Mouse (Mus musculus): Measurements from ENCODE around the gene Nedd1. TPM values are rescaled to one million over a fixed set of nuclear protein-coding genes. Genes with fewer than 3 reads are reported as not detected.

The Nedd1 gene
- polyA plus RNA-seq, 1 experiment from 2014 or later: 62.6 TPM

DNA sequence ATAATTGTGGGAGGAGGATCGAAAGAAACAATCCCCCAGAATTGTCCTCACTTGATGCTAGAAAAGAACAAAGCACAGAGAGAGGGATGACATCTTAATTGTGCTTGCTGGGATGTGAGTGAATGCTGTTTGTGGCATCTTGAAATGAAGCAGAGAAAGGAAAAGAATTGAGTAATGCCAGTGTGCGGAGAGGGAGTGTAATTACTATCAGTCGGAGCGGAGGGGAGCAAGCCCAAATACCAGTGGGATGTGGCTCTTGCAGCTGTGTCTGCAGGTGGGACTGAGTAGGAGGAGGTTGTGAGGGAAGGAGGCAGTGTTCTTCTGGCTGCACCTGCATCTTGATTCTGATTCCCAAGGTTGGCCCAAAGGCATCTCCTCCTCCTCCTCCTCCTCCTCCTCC is 69.0 kb downstream of the Nedd1 start:
- 82% methylated on average over 4 of the region's 4 CpGs for WGBS
- no peak for ATAC-seq (replicated peaks; ENCODE audit: low FRiP score)
- H3K27ac ChIP-seq (ENCODE audit: low read depth, low read length): no peak overlapping the region

DNA sequence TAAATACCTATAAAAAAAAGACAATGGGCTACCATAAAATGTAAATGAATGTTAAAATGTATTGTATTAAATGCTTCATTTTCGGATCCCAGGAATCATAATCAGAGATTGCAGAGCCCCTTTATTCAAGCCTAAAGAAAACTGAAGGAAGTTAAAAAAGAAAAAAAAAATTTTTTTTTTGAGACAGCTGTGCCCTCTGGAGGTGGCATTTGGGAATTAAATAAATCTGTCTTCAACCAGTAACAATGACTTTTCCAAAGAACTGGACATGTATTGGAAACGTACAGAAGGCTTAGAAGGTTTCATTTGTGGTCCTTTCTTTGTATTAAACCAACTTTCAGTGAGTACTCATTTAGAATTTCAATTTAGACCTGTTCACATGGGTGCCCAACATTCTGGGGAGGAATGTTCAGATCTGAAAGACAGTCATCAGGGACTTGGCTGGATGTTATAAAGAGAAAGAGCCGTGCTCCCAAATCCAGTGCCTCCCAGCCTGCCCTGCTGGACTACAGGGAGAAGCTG is 69.8 kb downstream of the Nedd1 start:
- no peak for ATAC-seq (replicated peaks; ENCODE audit: low FRiP score)
- no peak for DNase-seq (ENCODE audit: low spot score)
- WGBS: 27% methylated on average over 3 of the region's 3 CpGs

More for the DNA sequence above, 69.0 kb downstream of the Nedd1 start:
- no peaks in the 10 kb centered on the region for H3K27me3 ChIP-seq (ENCODE audit: control insufficient read depth, insufficient read depth, low read length)
- no peaks in the 10 kb centered on the region for H3K9me3 ChIP-seq (ENCODE audit: control insufficient read depth, low read length)
- no peaks in the 10 kb centered on the region for H3K4me1 ChIP-seq (replicated peaks; ENCODE audit: control insufficient read depth, insufficient read depth, low read length)
- no peak for DNase-seq (ENCODE audit: low spot score)
- no peak overlapping the region for H3K4me2 ChIP-seq (ENCODE audit: low read depth, low read length, severe bottlenecking)
- no peak overlapping the region for H3K4me3 ChIP-seq (ENCODE audit: low read depth, low read length)
- H3K9ac ChIP-seq (ENCODE audit: low read length): no peak overlapping the region
- H3K36me3 ChIP-seq (ENCODE audit: control insufficient read depth, insufficient read depth, low read length): no peaks in the 10 kb centered on the region

DNA sequence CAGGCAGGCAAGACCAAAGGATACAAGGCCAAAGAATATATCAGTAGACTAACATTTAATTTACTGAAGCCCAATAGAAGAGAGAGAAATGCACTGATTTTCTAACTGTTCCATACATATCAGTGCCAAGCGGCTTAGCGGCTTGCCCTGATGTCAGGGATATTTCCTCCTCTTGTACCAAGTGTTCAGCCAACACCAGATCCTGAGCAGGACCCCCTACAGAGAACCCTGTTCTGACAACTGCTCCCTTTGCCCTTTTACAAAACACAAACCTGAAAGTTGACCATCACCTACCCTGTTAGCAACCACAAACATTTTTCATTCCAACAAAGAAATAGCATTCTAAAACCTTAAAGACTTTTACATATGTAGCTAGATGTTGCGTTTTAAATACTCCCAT is 71.0 kb downstream of the Nedd1 start:
- no peak overlapping the region for H3K4me2 ChIP-seq (ENCODE audit: low read depth, low read length, severe bottlenecking)
- 82% methylated on average over 3 of the region's 3 CpGs for WGBS
- no peaks in the 10 kb centered on the region for H3K9me3 ChIP-seq (ENCODE audit: control insufficient read depth, low read length)
- no peak overlapping the region for H3K27ac ChIP-seq (ENCODE audit: low read depth, low read length)
- H3K4me3 ChIP-seq (ENCODE audit: low read depth, low read length): no peak overlapping the region
- H3K4me1 ChIP-seq (replicated peaks; ENCODE audit: control insufficient read depth, insufficient read depth, low read length): no peaks in the 10 kb centered on the region
- no peaks in the 10 kb centered on the region for H3K36me3 ChIP-seq (ENCODE audit: control insufficient read depth, insufficient read depth, low read length)
- H3K9ac ChIP-seq (ENCODE audit: low read length): no peak overlapping the region
- DNase-seq (ENCODE audit: low spot score) (no peak), ATAC-seq (replicated peaks; ENCODE audit: low FRiP score) (no peak)
- H3K27me3 ChIP-seq (ENCODE audit: control insufficient read depth, insufficient read depth, low read length): no peaks in the 10 kb centered on the region

More for the DNA sequence above, 69.8 kb downstream of the Nedd1 start:
- no peaks in the 10 kb centered on the region for H3K9me3 ChIP-seq (ENCODE audit: control insufficient read depth, low read length)
- no peak overlapping the region for H3K4me2 ChIP-seq (ENCODE audit: low read depth, low read length, severe bottlenecking)
- no peak overlapping the region for H3K9ac ChIP-seq (ENCODE audit: low read length)
- H3K27me3 ChIP-seq (ENCODE audit: control insufficient read depth, insufficient read depth, low read length): no peaks in the 10 kb centered on the region
- no peak overlapping the region for H3K27ac ChIP-seq (ENCODE audit: low read depth, low read length)
- no peak overlapping the region for H3K4me3 ChIP-seq (ENCODE audit: low read depth, low read length)
- H3K4me1 ChIP-seq (replicated peaks; ENCODE audit: control insufficient read depth, insufficient read depth, low read length): no peaks in the 10 kb centered on the region
- no peaks in the 10 kb centered on the region for H3K36me3 ChIP-seq (ENCODE audit: control insufficient read depth, insufficient read depth, low read length)

DNA sequence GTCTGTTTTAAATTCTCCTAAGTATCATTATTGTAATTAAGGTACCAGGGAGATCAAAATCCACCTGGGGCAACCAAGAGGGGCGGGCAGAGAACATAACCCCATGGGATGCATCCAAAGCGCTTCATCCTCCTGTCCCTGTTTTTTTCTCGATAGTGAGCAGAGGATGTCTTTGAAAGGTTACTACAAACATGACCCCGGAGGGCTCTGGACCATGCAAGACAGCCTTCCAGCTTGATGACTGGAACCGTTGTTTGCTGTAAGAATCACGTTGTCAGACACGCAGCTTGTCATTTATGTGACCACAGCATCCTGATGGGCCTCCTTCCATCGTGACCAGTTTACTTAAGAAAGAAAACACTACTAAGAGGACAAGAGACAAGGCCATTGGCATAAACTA is 73.1 kb downstream of the Nedd1 start:
- WGBS: 76% methylated on average over 8 of the region's 8 CpGs
- Histone ChIP-seq H3K27me3 (ENCODE audit: control insufficient read depth, insufficient read depth, low read length) (no peaks in the 10 kb centered on the region), H3K36me3 (ENCODE audit: control insufficient read depth, insufficient read depth, low read length) (no peaks in the 10 kb centered on the region), H3K9ac (ENCODE audit: low read length) (no peak overlapping the region), H3K27ac (ENCODE audit: low read depth, low read length) (no peak overlapping the region), H3K4me3 (ENCODE audit: low read depth, low read length) (no peak overlapping the region), H3K9me3 (ENCODE audit: control insufficient read depth, low read length) (no peaks in the 10 kb centered on the region), H3K4me2 (ENCODE audit: low read depth, low read length, severe bottlenecking) (no peak overlapping the region), H3K4me1 (replicated peaks; ENCODE audit: control insufficient read depth, insufficient read depth, low read length) (peaks cover 3% of the 10 kb centered on the region; the same call in 1 of the 2 replicates)
- DNase-seq (ENCODE audit: low spot score): no peak
- no peak for ATAC-seq (replicated peaks; ENCODE audit: low FRiP score)

DNA sequence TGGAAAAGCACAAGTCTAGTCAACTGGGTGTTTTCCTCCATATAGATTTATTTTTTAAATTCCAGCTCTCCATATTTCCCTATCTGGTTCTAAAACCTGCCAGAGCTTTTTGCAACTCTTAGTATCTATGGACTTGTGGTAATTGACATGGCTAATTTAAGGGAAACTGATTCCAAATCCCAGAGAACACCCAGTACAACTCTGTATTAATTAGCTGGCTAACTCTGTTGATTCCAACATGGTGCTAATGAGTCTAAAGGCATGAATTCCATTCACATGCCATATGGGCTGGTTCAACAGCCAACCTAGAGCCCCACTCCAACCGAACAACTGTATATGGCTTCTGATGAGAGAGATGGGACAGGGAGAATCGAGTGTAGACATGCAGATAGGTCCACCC is 74.5 kb downstream of the Nedd1 start:
- DNase-seq (ENCODE audit: low spot score): no peak
- no peak for ATAC-seq (replicated peaks; ENCODE audit: low FRiP score)
- no peak overlapping the region for H3K4me3 ChIP-seq (ENCODE audit: low read depth, low read length)
- H3K4me2 ChIP-seq (ENCODE audit: low read depth, low read length, severe bottlenecking): no peak overlapping the region
- H3K27ac ChIP-seq (ENCODE audit: low read depth, low read length): no peak overlapping the region
- no peaks in the 10 kb centered on the region for H3K27me3 ChIP-seq (ENCODE audit: control insufficient read depth, insufficient read depth, low read length)
- H3K9me3 ChIP-seq (ENCODE audit: control insufficient read depth, low read length): no peaks in the 10 kb centered on the region
- no peak overlapping the region for H3K9ac ChIP-seq (ENCODE audit: low read length)
- no peaks in the 10 kb centered on the region for H3K36me3 ChIP-seq (ENCODE audit: control insufficient read depth, insufficient read depth, low read length)
- H3K4me1 ChIP-seq (replicated peaks; ENCODE audit: control insufficient read depth, insufficient read depth, low read length): peaks cover 3% of the 10 kb centered on the region; the same call in 1 of the 2 replicates
- 75% methylated on average over 2 of the region's 2 CpGs for WGBS

DNA sequence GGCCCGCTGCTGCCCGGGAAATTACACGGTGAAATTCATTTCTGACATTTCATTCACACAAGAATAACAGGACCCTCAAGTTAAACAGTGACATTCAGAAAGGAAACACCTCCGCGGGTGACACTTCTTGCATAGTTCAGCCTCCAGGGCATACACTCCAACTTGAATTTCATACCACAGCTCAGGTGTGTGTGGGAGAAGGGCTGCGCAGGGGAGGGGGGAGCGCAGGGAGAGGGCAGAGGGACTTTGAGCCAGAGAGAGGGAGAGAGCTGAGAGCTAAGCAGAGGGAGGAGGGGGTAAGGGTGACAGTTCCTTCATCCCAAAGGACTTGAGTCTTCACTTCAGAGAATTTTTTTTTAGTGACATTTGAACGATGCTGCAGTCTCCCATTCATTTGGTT is 78.2 kb downstream of the Nedd1 start:
- Histone ChIP-seq H3K4me1 (replicated peaks; ENCODE audit: control insufficient read depth, insufficient read depth, low read length) (peaks cover 3% of the 10 kb centered on the region; the same call in 1 of the 2 replicates), H3K27ac (ENCODE audit: low read depth, low read length) (no peak overlapping the region), H3K9ac (ENCODE audit: low read length) (no peak overlapping the region; the same call in 1 of the 2 replicates), H3K4me2 (ENCODE audit: low read depth, low read length, severe bottlenecking) (no peak overlapping the region), H3K27me3 (ENCODE audit: control insufficient read depth, insufficient read depth, low read length) (no peaks in the 10 kb centered on the region), H3K36me3 (ENCODE audit: control insufficient read depth, insufficient read depth, low read length) (no peaks in the 10 kb centered on the region), H3K4me3 (ENCODE audit: low read depth, low read length) (no peak overlapping the region), H3K9me3 (ENCODE audit: control insufficient read depth, low read length) (no peaks in the 10 kb centered on the region; the same call in 1 of the 2 replicates)
- WGBS: 58% methylated on average over 8 of the region's 8 CpGs
- DNase-seq (ENCODE audit: low spot score) (no peak), ATAC-seq (replicated peaks; ENCODE audit: low FRiP score) (no peak)

DNA sequence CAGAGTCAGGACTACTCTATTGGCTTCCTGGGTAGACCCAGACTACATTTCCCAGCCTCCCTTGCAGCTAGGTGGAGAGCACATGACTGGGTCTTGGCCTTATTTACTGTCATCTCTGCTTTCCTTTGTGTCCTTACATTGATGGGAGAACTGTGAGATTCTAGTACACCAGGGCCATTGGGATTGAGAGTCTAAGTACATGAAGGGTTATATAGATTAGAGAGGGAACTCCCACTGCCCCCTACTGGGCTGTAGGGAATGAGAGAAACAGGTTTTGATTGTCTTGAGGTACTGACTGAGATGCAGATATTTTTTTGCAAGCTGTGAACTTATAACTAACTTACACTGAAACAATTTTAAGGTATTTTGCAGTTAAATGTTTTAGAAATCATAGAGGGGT is 81.2 kb downstream of the Nedd1 start:
- H3K4me3 ChIP-seq (ENCODE audit: low read depth, low read length): no peak overlapping the region
- no peak overlapping the region for H3K4me2 ChIP-seq (ENCODE audit: low read depth, low read length, severe bottlenecking)
- H3K4me1 ChIP-seq (replicated peaks; ENCODE audit: control insufficient read depth, insufficient read depth, low read length): peaks cover 3% of the 10 kb centered on the region; the same call in 1 of the 2 replicates
- H3K9ac ChIP-seq (ENCODE audit: low read length): no peak overlapping the region
- no peak overlapping the region for H3K27ac ChIP-seq (ENCODE audit: low read depth, low read length)
- no peaks in the 10 kb centered on the region; the same call in 1 of the 2 replicates for H3K9me3 ChIP-seq (ENCODE audit: control insufficient read depth, low read length)
- no peak for DNase-seq (ENCODE audit: low spot score)
- no peaks in the 10 kb centered on the region for H3K36me3 ChIP-seq (ENCODE audit: control insufficient read depth, insufficient read depth, low read length)
- no peak for ATAC-seq (replicated peaks; ENCODE audit: low FRiP score)
- no peaks in the 10 kb centered on the region for H3K27me3 ChIP-seq (ENCODE audit: control insufficient read depth, insufficient read depth, low read length)

Measured in forebrain, embryonic 11.5 days (tissue).